Mouse (Mus musculus) heart, embryonic 14.5 days (tissue): ENCODE data around the gene Pappa2. TPM values are rescaled to one million over a fixed set of nuclear protein-coding genes. Genes with fewer than 3 reads are reported as not detected.

Source experiments
- ATAC-seq: fragments of 200-750 bp; cut with Nextera tagmentation; 2 replicates; pipeline ENCODE4 v1.8.0; 2017; ENCODE audit warnings: low read depth, moderate TSS enrichment; ENCODE audit not compliant: insufficient number of reproducible peaks, insufficient read depth, low FRiP score
- H3K27ac ChIP-seq, 2 experiments: fragments of 200-500 bp in 1 of 2; fragments of 300-500 bp in 1 of 2; sonication (generic) in 1 of 2; replicated peaks in 1 of 2; 2 replicates each; pipeline ENCODE4 v1.5.1; 2012 to 2014; ENCODE audit warnings: low read depth in 2 of 2, low read length in 2 of 2, control low read depth in 1 of 2, mild to moderate bottlenecking in 1 of 2, mixed read lengths in 1 of 2; ENCODE audit not compliant: control insufficient read depth in 1 of 2, insufficient read depth in 1 of 2
- H3K27me3 ChIP-seq: fragments of 300-500 bp; sonication (generic); 2 replicates; pipeline ENCODE4 v1.6.1; 2014; ENCODE audit warnings: mild to moderate bottlenecking, low read length, control low read depth; ENCODE audit not compliant: control insufficient read depth, insufficient read depth
- H3K36me3 ChIP-seq: fragments of 300-500 bp; sonication (generic); 2 replicates; pipeline ENCODE4 v1.6.1; 2014; ENCODE audit warnings: mild to moderate bottlenecking, control low read depth, low read length, mixed read lengths; ENCODE audit not compliant: control insufficient read depth, insufficient read depth
- H3K4me1 ChIP-seq, 2 experiments: fragments of 200-500 bp in 1 of 2; fragments of 300-500 bp in 1 of 2; sonication (generic) in 1 of 2; 2 replicates each; pipeline ENCODE4 v1.6.1; 2012 to 2014; ENCODE audit warnings: low read length in 2 of 2, control low read depth in 1 of 2, mixed read lengths in 1 of 2; ENCODE audit not compliant: control insufficient read depth in 2 of 2, insufficient read depth in 2 of 2
- H3K4me2 ChIP-seq: fragments of 300-500 bp; sonication (generic); 2 replicates; pipeline ENCODE4 v1.6.1; 2014; ENCODE audit warnings: mild to moderate bottlenecking, low read length
- H3K4me3 ChIP-seq, 2 experiments: fragments of 200-500 bp in 1 of 2; fragments of 300-500 bp in 1 of 2; sonication (generic) in 1 of 2; 2 replicates each; pipeline ENCODE4 v1.5.1; 2012 to 2014; ENCODE audit warnings: low read length in 2 of 2, mild to moderate bottlenecking in 2 of 2, control low read depth in 1 of 2, low read depth in 1 of 2, moderate library complexity in 1 of 2; ENCODE audit not compliant: control insufficient read depth in 1 of 2, insufficient read depth in 1 of 2
- H3K9ac ChIP-seq: fragments of 300-500 bp; sonication (generic); 2 replicates; pipeline ENCODE4 v1.6.1; 2014; ENCODE audit warnings: mild to moderate bottlenecking, low read length
- H3K9me3 ChIP-seq: fragments of 300-500 bp; sonication (generic); 2 replicates; pipeline ENCODE4 v1.6.1; 2016; ENCODE audit warnings: low read length, control low read depth; ENCODE audit not compliant: control insufficient read depth
- WGBS: fragments of 180-500 bp; shearing (Covaris S2); extraction: QIAGEN DNeasy Blood & Tissue Kit; methylation state at CpG from one replicate; pipeline ENCODE4 v1.1.7; 2014; 5-methylcytosine and 5-hydroxymethylcytosine counted together
- polyA plus RNA-seq: library from polyadenylated mRNA; unstranded; fragments of >200 nt; fragmentation: Nextera tagmentation; extraction: Ambion mirVana; gene quantifications from 2 replicates; pipeline ENCODE4 v1.2.1, GENCODE M21; 2014

Gene Pappa2
- polyA plus RNA-seq, 1 experiment from 2014 or later = 0.58 TPM

GRCm38 (mm10) chr1:158687726-158688125 is 292.6 kb downstream of the Pappa2 start:
- H3K9ac ChIP-seq = no peak overlapping the region
- H3K9me3 ChIP-seq = no peaks in the 10 kb centered on the region
- no peaks in the 10 kb centered on the region for H3K27me3 ChIP-seq
- no peaks in the 10 kb centered on the region for H3K36me3 ChIP-seq
- no peak overlapping the region for H3K4me2 ChIP-seq
- no peak overlapping the region for H3K27ac ChIP-seq
- WGBS = 50% methylated on average over 1 of the region's 1 CpGs
- H3K4me3 ChIP-seq = no peak overlapping the region
- ATAC-seq = no peak
- no peaks in the 10 kb centered on the region for H3K4me1 ChIP-seq

- 43% methylated on average over 3 of the region's 3 CpGs for WGBS
- H3K27me3 ChIP-seq = no peaks in the 10 kb centered on the region
These were observed 310.2 kb downstream of the Pappa2 start for GRCm38 (mm10) chr1:158669971-158670592.

GRCm38 (mm10) chr1:158666001-158666400 is 314.3 kb downstream of the Pappa2 start:
- H3K4me1 ChIP-seq = no peaks in the 10 kb centered on the region
- H3K9ac ChIP-seq = no peak overlapping the region
- no peak for ATAC-seq
- H3K27ac ChIP-seq = no peak overlapping the region
- no peak overlapping the region for H3K4me2 ChIP-seq
- H3K9me3 ChIP-seq = no peaks in the 10 kb centered on the region
- H3K4me3 ChIP-seq = no peak overlapping the region
- no peaks in the 10 kb centered on the region for H3K36me3 ChIP-seq
- H3K27me3 ChIP-seq = no peaks in the 10 kb centered on the region
- WGBS = 68% methylated on average over 3 of the region's 3 CpGs

More at GRCm38 (mm10) chr1:158669971-158670592, 310.2 kb downstream of the Pappa2 start:
- no peak overlapping the region for H3K9ac ChIP-seq
- no peak overlapping the region for H3K4me2 ChIP-seq
- no peak overlapping the region for H3K4me3 ChIP-seq
- no peaks in the 10 kb centered on the region for H3K36me3 ChIP-seq
- no peak overlapping the region for H3K27ac ChIP-seq
- H3K4me1 ChIP-seq = no peaks in the 10 kb centered on the region
- no peak for ATAC-seq
- no peaks in the 10 kb centered on the region for H3K9me3 ChIP-seq
